Mouse (Mus musculus) heart, embryonic 13.5 days (tissue): ENCODE measurements around the gene Adamts13. TPM values are rescaled to one million over a fixed set of nuclear protein-coding genes. Genes with fewer than 3 reads are reported as not detected.

ENCODE experiments used
- ATAC-seq: fragments of 200-750 bp; cut with Nextera tagmentation; 2 replicates; pipeline ENCODE4 v1.8.0; 2017; ENCODE audit warnings: moderate TSS enrichment; ENCODE audit not compliant: insufficient number of reproducible peaks, low FRiP score, low TSS enrichment; ENCODE audit errors: extremely low read depth
- H3K27ac ChIP-seq: fragments of 300-500 bp; sonication (generic); replicated peaks from 2 replicates; pipeline ENCODE4 v1.5.1; 2015; ENCODE audit warnings: moderate library complexity, mild to moderate bottlenecking, inconsistent platforms
- H3K27me3 ChIP-seq: fragments of 300-500 bp; sonication (generic); replicated peaks from 2 replicates; pipeline ENCODE4 v1.6.1; 2015; ENCODE audit warnings: mild to moderate bottlenecking, inconsistent platforms
- H3K36me3 ChIP-seq: fragments of 300-500 bp; sonication (generic); 2 replicates; pipeline ENCODE4 v1.6.1; 2015; ENCODE audit warnings: mild to moderate bottlenecking, inconsistent platforms
- H3K4me1 ChIP-seq: fragments of 300-500 bp; sonication (generic); 2 replicates; pipeline ENCODE4 v1.6.1; 2015; ENCODE audit warnings: inconsistent platforms
- H3K4me2 ChIP-seq: fragments of 300-500 bp; sonication (generic); 2 replicates; pipeline ENCODE4 v1.6.1; 2015; ENCODE audit warnings: inconsistent platforms, mild to moderate bottlenecking, moderate library complexity
- H3K4me3 ChIP-seq: fragments of 300-500 bp; sonication (generic); 2 replicates; pipeline ENCODE4 v1.5.1; 2015; ENCODE audit warnings: moderate library complexity, mild to moderate bottlenecking, inconsistent platforms
- H3K9ac ChIP-seq: fragments of 300-500 bp; sonication (generic); 2 replicates; pipeline ENCODE4 v1.6.1; 2015; ENCODE audit warnings: inconsistent platforms, mild to moderate bottlenecking, moderate library complexity
- H3K9me3 ChIP-seq: fragments of 300-500 bp; sonication (generic); 2 replicates; pipeline ENCODE4 v1.6.1; 2016; ENCODE audit warnings: inconsistent platforms
- WGBS: fragments of 180-500 bp; shearing (Covaris S2); methylation state at CpG from one replicate; pipeline ENCODE4 v1.1.7; 2015; ENCODE audit warnings: mixed read lengths; 5-methylcytosine and 5-hydroxymethylcytosine counted together
- polyA plus RNA-seq: library from polyadenylated mRNA; unstranded; fragments of >200 nt; fragmentation: Nextera tagmentation; extraction: Ambion mirVana; gene quantifications from 2 replicates; pipeline ENCODE4 v1.2.1, GENCODE M21; 2015

Gene Adamts13
- polyA plus RNA-seq, 1 experiment from 2014 or later, result 0.04 TPM

DNA sequence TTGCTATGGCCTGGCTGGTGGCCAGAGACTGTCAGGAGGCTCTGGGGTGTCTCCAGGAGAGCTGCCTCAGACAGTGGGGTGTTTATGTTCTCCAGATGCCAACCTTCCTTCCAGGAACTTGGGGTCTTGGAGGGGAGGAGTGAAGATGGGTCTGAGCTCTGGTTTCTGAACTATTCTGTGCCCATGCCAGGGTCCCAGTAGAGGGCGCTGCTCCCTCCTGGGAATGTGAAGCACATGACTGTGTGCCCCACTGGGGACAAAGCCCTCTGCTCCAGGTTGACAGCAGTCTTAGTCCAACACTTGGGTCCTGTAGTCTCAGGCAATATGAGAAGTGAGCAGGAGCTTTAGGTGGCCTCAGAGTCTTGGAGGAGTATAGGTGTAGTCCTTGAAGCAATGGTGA lies 66.1 kb downstream of the Adamts13 start:
- Histone ChIP-seq H3K9ac (no peak overlapping the region), H3K4me2 (no peak overlapping the region), H3K4me3 (no peak overlapping the region), H3K27me3 (peaks cover 34% of the 10 kb centered on the region), H3K9me3 (no peaks in the 10 kb centered on the region), H3K4me1 (peaks cover 10% of the 10 kb centered on the region; the same call in 1 of the 2 replicates), H3K27ac (no peak overlapping the region), H3K36me3 (no peaks in the 10 kb centered on the region)
- no peak for ATAC-seq
- WGBS, result 5% methylated on average over 1 of the region's 1 CpGs

DNA sequence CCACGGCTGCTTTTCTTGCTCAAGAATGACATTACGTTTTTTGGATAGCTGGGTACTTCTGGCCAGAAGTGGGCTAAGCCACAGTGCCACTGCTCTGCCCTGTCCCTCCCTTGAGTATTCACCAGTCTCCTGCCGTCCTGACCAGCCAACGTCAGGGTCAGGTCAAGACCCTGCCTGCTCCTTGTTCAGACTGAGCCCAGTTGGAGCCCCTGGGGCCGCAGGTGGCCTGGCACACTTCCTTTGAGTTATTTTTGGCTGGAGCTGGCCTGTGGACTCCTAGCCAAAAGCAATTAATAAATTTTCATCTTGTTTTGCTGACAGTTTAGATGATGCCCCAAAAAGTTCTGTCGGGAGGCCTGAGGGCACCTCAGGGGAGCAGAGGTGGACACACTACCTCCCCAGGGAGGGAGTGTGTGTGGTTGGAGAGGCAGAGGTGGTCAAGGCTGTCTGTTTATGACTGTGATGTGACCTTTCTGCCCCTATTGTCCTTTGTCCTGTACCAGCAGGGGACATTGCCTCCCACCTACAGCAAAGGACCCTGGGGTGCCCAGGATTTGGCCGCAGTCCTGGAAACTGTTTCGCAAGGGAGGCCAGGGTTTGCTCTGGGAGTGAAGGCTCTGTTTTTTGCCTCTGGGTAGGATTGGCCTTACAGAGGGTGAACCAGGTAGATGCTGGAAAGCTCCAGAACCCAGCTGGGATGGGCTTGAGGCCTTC lies 69.1 kb downstream of the Adamts13 start:
- H3K4me1 ChIP-seq, result peaks cover 10% of the 10 kb centered on the region; the same call in 1 of the 2 replicates
- no peak overlapping the region for H3K4me2 ChIP-seq
- WGBS, result 62% methylated on average over 8 of the region's 8 CpGs
- H3K9me3 ChIP-seq, result no peaks in the 10 kb centered on the region
- ATAC-seq, result no peak
- no peak overlapping the region for H3K4me3 ChIP-seq
- H3K36me3 ChIP-seq, result no peaks in the 10 kb centered on the region
- no peak overlapping the region for H3K9ac ChIP-seq
- no peak overlapping the region for H3K27ac ChIP-seq
- H3K27me3 ChIP-seq, result peaks cover 39% of the 10 kb centered on the region

- no peak overlapping the region for H3K4me3 ChIP-seq
- no peaks in the 10 kb centered on the region for H3K9me3 ChIP-seq
- peaks cover 31% of the 10 kb centered on the region for H3K27me3 ChIP-seq
- H3K4me2 ChIP-seq, result no peak overlapping the region
- H3K9ac ChIP-seq, result no peak overlapping the region
- ATAC-seq, result peak; percentile 61; the same call in 1 of the 2 replicates
- H3K4me1 ChIP-seq, result peaks cover 10% of the 10 kb centered on the region; the same call in 1 of the 2 replicates
- 16% methylated on average over 3 of the region's 3 CpGs for WGBS
- H3K36me3 ChIP-seq, result no peaks in the 10 kb centered on the region
- no peak overlapping the region for H3K27ac ChIP-seq
Measured at GRCm38 (mm10) chr2:27043461-27043860, 70.2 kb downstream of the Adamts13 start.

- Histone ChIP-seq H3K4me1 (peaks cover 10% of the 10 kb centered on the region; the same call in 1 of the 2 replicates), H3K27me3 (peaks cover 27% of the 10 kb centered on the region), H3K9ac (no peak overlapping the region), H3K4me2 (no peak overlapping the region), H3K4me3 (no peak overlapping the region), H3K36me3 (no peaks in the 10 kb centered on the region), H3K9me3 (no peaks in the 10 kb centered on the region), H3K27ac (no peak overlapping the region)
- 74% methylated on average over 4 of the region's 4 CpGs for WGBS
- ATAC-seq, result no peak
Measured at GRCm38 (mm10) chr2:27044166-27044565, 71.0 kb downstream of the Adamts13 start.

DNA sequence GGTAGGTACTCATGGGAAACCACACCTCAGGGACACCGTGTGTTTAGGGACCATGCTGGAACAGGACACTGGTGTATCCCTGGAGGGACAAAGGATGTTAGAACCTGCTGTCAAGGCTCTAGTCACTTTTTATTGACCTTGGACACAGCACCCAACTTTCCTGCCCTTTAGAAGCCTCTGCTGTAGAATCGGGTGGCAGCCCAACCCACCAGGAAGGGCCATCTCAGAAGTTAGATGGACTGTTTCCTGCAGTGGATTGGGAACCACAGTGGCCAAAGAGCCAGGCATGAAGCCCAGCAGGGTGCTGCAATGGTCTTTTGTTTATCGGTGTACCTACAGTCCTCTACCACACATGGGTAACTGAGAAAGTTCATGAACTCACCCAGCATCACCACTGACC lies 71.4 kb downstream of the Adamts13 start:
- ATAC-seq, result no peak
- no peak overlapping the region for H3K4me2 ChIP-seq
- WGBS, result 73% methylated on average over 3 of the region's 3 CpGs
- H3K4me1 ChIP-seq, result peaks cover 10% of the 10 kb centered on the region; the same call in 1 of the 2 replicates
- no peak overlapping the region for H3K9ac ChIP-seq
- no peak overlapping the region for H3K27ac ChIP-seq
- peaks cover 23% of the 10 kb centered on the region for H3K27me3 ChIP-seq
- no peak overlapping the region for H3K4me3 ChIP-seq
- no peaks in the 10 kb centered on the region for H3K36me3 ChIP-seq
- H3K9me3 ChIP-seq, result no peaks in the 10 kb centered on the region

DNA sequence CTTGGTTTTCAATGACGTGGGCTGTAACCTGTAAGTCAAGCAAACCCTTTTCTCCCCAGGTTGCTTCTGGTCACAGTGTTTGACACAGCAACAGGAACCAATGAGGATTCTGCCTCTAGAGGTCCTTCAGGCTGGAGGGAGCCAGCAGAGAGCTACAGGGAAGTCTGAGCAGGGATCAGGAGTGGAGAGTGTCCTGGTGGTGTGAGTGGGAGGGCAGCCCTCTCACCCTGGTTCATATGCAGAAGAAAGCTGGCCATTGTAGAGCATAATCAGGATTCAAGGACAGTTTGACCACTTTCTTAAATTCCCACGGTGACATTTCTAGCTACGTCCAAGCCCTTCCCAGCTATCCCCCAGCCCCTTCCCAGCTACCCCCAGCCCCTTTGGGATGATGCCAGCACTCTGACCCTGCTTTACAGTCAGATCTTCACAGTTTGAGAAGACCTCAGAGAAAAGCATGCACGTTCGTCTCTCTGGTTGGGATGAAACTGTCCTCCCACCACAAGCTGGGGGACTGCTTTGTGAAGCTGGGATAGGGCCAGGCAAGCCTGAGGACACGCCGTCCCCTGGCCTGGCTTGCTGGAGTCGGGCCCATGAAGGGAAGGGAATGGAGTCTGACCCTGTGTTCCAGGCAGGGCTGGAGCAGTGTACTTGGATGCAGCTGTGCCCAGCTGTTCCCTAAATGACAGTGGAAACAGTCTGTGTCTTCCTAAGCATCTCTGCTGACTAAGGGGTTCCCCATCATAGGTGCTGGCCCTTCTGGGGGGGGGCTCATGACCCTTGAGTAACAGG lies 73.0 kb downstream of the Adamts13 start:
- Histone ChIP-seq H3K9ac (no peak overlapping the region), H3K27ac (no peak overlapping the region), H3K36me3 (no peaks in the 10 kb centered on the region), H3K4me3 (no peak overlapping the region), H3K4me2 (no peak overlapping the region), H3K9me3 (no peaks in the 10 kb centered on the region), H3K4me1 (peaks cover 9% of the 10 kb centered on the region; the same call in 1 of the 2 replicates), H3K27me3 (peaks cover 18% of the 10 kb centered on the region)
- ATAC-seq, result no peak
- 63% methylated on average over 8 of the region's 8 CpGs for WGBS

- H3K27me3 ChIP-seq, result 0 out of 2 replicates have a peak, but pooled peaks cover 6% of the 10 kb centered on the region
- H3K4me3 ChIP-seq, result no peak overlapping the region
- H3K9ac ChIP-seq, result no peak overlapping the region
- no peak overlapping the region for H3K4me2 ChIP-seq
- 65% methylated on average over 6 of the region's 6 CpGs for WGBS
- no peaks in the 10 kb centered on the region for H3K4me1 ChIP-seq
- H3K27ac ChIP-seq, result no peak overlapping the region
- no peaks in the 10 kb centered on the region for H3K36me3 ChIP-seq
- no peak for ATAC-seq
- no peaks in the 10 kb centered on the region for H3K9me3 ChIP-seq
Measured at GRCm38 (mm10) chr2:27049408-27049807, 76.2 kb downstream of the Adamts13 start.

DNA sequence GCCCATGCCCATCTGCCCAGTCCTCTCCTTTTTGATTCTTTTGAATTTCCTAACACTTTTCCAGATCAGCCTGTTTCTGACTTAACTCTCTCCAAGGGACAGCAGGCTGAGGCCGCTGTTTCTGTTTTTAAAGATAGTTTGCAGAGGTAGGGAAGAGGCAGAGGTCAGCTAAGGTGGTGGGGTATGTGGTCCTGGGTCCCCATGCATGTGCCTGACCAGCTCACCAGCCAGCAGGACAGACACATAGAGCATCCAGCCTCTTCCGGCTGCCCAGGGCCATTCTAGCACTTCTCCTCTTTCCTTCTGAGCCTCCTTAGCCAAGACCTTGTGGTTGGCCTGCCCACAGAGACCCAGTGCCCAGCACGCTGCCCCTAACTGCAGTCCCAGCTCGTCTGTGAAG lies 85.0 kb downstream of the Adamts13 start:
- H3K9ac ChIP-seq, result 0 out of 2 replicates have a peak overlapping the region, but pooled peaks have one; percentile 33
- H3K4me2 ChIP-seq, result no peak overlapping the region
- H3K27ac ChIP-seq, result no peak overlapping the region
- no peaks in the 10 kb centered on the region for H3K9me3 ChIP-seq
- H3K4me3 ChIP-seq, result no peak overlapping the region
- H3K36me3 ChIP-seq, result no peaks in the 10 kb centered on the region
- H3K4me1 ChIP-seq, result peaks cover 37% of the 10 kb centered on the region
- 57% methylated on average over 4 of the region's 4 CpGs for WGBS
- ATAC-seq, result no peak
- no peaks in the 10 kb centered on the region; the same call in 1 of the 2 replicates for H3K27me3 ChIP-seq

GRCm38 (mm10) chr2:27058751-27059150 lies 85.5 kb downstream of the Adamts13 start:
- WGBS, result 50% methylated on average over 12 of the region's 12 CpGs
- no peak for ATAC-seq
- Histone ChIP-seq H3K4me1 (peaks cover 37% of the 10 kb centered on the region), H3K27me3 (no peaks in the 10 kb centered on the region; the same call in 1 of the 2 replicates), H3K27ac (no peak overlapping the region), H3K9me3 (no peaks in the 10 kb centered on the region), H3K36me3 (no peaks in the 10 kb centered on the region), H3K4me3 (no peak overlapping the region), H3K9ac (0 out of 2 replicates have a peak overlapping the region, but pooled peaks have one; percentile 33), H3K4me2 (no peak overlapping the region)

- ATAC-seq, result no peak
- H3K9ac ChIP-seq, result no peak overlapping the region
- H3K4me2 ChIP-seq, result no peak overlapping the region
- H3K4me3 ChIP-seq, result no peak overlapping the region
- no peaks in the 10 kb centered on the region for H3K9me3 ChIP-seq
- H3K27me3 ChIP-seq, result no peaks in the 10 kb centered on the region; the same call in 1 of the 2 replicates
- peaks cover 37% of the 10 kb centered on the region for H3K4me1 ChIP-seq
- no peak overlapping the region for H3K27ac ChIP-seq
- WGBS, result 73% methylated on average over 9 of the region's 9 CpGs
- H3K36me3 ChIP-seq, result no peaks in the 10 kb centered on the region
Measured at GRCm38 (mm10) chr2:27059187-27059586, 86.0 kb downstream of the Adamts13 start.
